ENCODE assay signal across 11 mouse cellular contexts in genomic region chr5:107195751-107196395, GRCm38 (mm10).
DNase-seq lines count a peak whose midpoint lies in the region; ATAC-seq and TF ChIP-seq lines count a peak whose summit lies in the region.
"Had no signal": no experiment of that assay in that cellular context is flagged by ENCODE, and none has a peak within 500 bp of the region (broad histone marks: within the 10 kb centered on the region; RNA-seq: fewer than 3 reads in every experiment).

No protein-coding gene starts in this region.

- no peak for TF ChIP-seq CTCF in hindbrain, postnatal 0 days (IDR thresholded peaks at IDR 0.05; ENCODE audit: low read depth)

- H3K9ac ChIP-seq in hindbrain, embryonic 11.5 days (ENCODE audit: low read depth, low read length), result no peak overlapping the region
- H3K9ac ChIP-seq in hindbrain, postnatal 0 days (replicated peaks; ENCODE audit: low read length), result no peak overlapping the region
- 0 out of 2 replicates have a peak overlapping the region, but pooled peaks have one; percentile 13 for H3K9ac ChIP-seq in limb, embryonic 13.5 days

- ATAC-seq in hindbrain, embryonic 11.5 days (ENCODE audit: low FRiP score), result no peak
- no peak for ATAC-seq in hindbrain, postnatal 0 days
- ATAC-seq in limb, embryonic 13.5 days (ENCODE audit: low FRiP score, low read depth), result peak; percentile 58

- H3K4me3 ChIP-seq in hindbrain, embryonic 11.5 days (ENCODE audit: low read depth, low read length), result no peak overlapping the region
- no peak overlapping the region for H3K4me3 ChIP-seq in hindbrain, postnatal 0 days (ENCODE audit: low read length)
- no peak overlapping the region for H3K4me3 ChIP-seq in embryonic facial prominence, embryonic 10.5 days
- no peak overlapping the region for H3K4me3 ChIP-seq in limb, embryonic 13.5 days

- no peak overlapping the region for H3K27ac ChIP-seq in hindbrain, embryonic 11.5 days (ENCODE audit: low read depth, low read length)
- H3K27ac ChIP-seq in hindbrain, postnatal 0 days, result no peak overlapping the region
- H3K27ac ChIP-seq in embryonic facial prominence, embryonic 10.5 days (replicated peaks), result peak overlapping the region; percentile 78
- H3K27ac ChIP-seq in limb, embryonic 13.5 days, result peak overlapping the region; percentile 88
- H3K27ac ChIP-seq: macrophage had no signal

- WGBS in hindbrain, embryonic 11.5 days, result 64% methylated on average over 12 of the region's 12 CpGs
- 60% methylated on average over 12 of the region's 12 CpGs for WGBS in hindbrain, postnatal 0 days
- WGBS in embryonic facial prominence, embryonic 10.5 days, result 18% methylated on average over 12 of the region's 12 CpGs
- 4% methylated on average over 12 of the region's 12 CpGs for whole genome bisulfite sequencing in limb, embryonic 13.5 days

- no peaks in the 10 kb centered on the region for H3K4me1 ChIP-seq in hindbrain, embryonic 11.5 days (replicated peaks; ENCODE audit: control insufficient read depth, insufficient read depth, low read length)
- H3K4me1 ChIP-seq in hindbrain, postnatal 0 days (ENCODE audit: insufficient read depth, low read length), result no peaks in the 10 kb centered on the region
- H3K4me1 ChIP-seq in embryonic facial prominence, embryonic 10.5 days, result peaks cover 57% of the 10 kb centered on the region
- H3K4me1 ChIP-seq in limb, embryonic 13.5 days, result peaks cover 58% of the 10 kb centered on the region

- H3K9me3 ChIP-seq in hindbrain, embryonic 11.5 days (ENCODE audit: control insufficient read depth, low read length), result no peaks in the 10 kb centered on the region
- no peaks in the 10 kb centered on the region for H3K9me3 ChIP-seq in hindbrain, postnatal 0 days (ENCODE audit: low read length)
- no peaks in the 10 kb centered on the region for H3K9me3 ChIP-seq in embryonic facial prominence, embryonic 10.5 days
- H3K9me3 ChIP-seq in limb, embryonic 13.5 days, result no peaks in the 10 kb centered on the region

- H3K36me3 ChIP-seq in hindbrain, embryonic 11.5 days (ENCODE audit: control insufficient read depth, insufficient read depth, low read length), result no peaks in the 10 kb centered on the region
- H3K36me3 ChIP-seq in hindbrain, postnatal 0 days (ENCODE audit: insufficient read depth, low read length), result no peaks in the 10 kb centered on the region
- H3K36me3 ChIP-seq in embryonic facial prominence, embryonic 10.5 days (replicated peaks), result no peaks in the 10 kb centered on the region
- no peaks in the 10 kb centered on the region for H3K36me3 ChIP-seq in limb, embryonic 13.5 days

- no peaks in the 10 kb centered on the region for H3K27me3 ChIP-seq in hindbrain, embryonic 11.5 days (ENCODE audit: control insufficient read depth, insufficient read depth, low read length)
- no peaks in the 10 kb centered on the region for H3K27me3 ChIP-seq in hindbrain, postnatal 0 days (ENCODE audit: insufficient read depth, low read length)
- H3K27me3 ChIP-seq in embryonic facial prominence, embryonic 10.5 days (replicated peaks; ENCODE audit: low read depth, poor library complexity, severe bottlenecking), result no peaks in the 10 kb centered on the region
- 0 out of 2 replicates have a peak, but pooled peaks cover 3% of the 10 kb centered on the region for H3K27me3 ChIP-seq in limb, embryonic 13.5 days

- DNase-seq in hindbrain, embryonic 11.5 days (ENCODE audit: low spot score), result peak; percentile 35
- DNase-seq in hindbrain, postnatal 0 days (ENCODE audit: low spot score), result no peak
- peak; percentile 89 for DNase-seq in 3T3-L1 (ENCODE audit: low read depth, low spot score)
- peak; percentile 84 for DNase-seq in embryonic facial prominence, embryonic 10.5 days (ENCODE audit: low spot score)
- DNase-seq in adrenal gland, postnatal 10 days, result no peak
- no peak for DNase-seq in adrenal gland, postnatal 25 days
- no peak for DNase-seq in frontal cortex, postnatal 10 days (ENCODE audit: low spot score in 2 of 2)
- DNase-seq: cerebellum, postnatal 36 days; right cerebral cortex, adult 18-20 months had no signal

- H3K4me2 ChIP-seq in hindbrain, embryonic 11.5 days (replicated peaks; ENCODE audit: low read depth, low read length), result no peak overlapping the region
- no peak overlapping the region for H3K4me2 ChIP-seq in hindbrain, postnatal 0 days (ENCODE audit: low read depth, low read length)
- peak overlapping the region; percentile 38 for H3K4me2 ChIP-seq in limb, embryonic 13.5 days (replicated peaks)

Comparison
In these comparisons a context has a peak if more than half of its experiments do, and no peak if none do; other contexts are left out.
1. DNase-seq: peak in hindbrain, embryonic 11.5 days (single experiment), 3T3-L1 (single experiment) and embryonic facial prominence, embryonic 10.5 days (single experiment); none in hindbrain, postnatal 0 days (single experiment), adrenal gland, postnatal 10 days (single experiment), adrenal gland, postnatal 25 days (single experiment) and frontal cortex, postnatal 10 days (0 of 2).
2. H3K27ac ChIP-seq: peak in embryonic facial prominence, embryonic 10.5 days (single experiment) and limb, embryonic 13.5 days (single experiment); none in hindbrain, embryonic 11.5 days (single experiment) and hindbrain, postnatal 0 days (single experiment).